Mouse (Mus musculus): ENCODE measurements around the gene Nupr1. TPM values are rescaled to one million over a fixed set of nuclear protein-coding genes. Genes with fewer than 3 reads are reported as not detected.
A peak's percentile ranks its signal among the peaks of the same experiment; 100 is the strongest.

The Nupr1 gene
- polyA plus RNA-seq, 1 experiment from 2014 or later, result 182 TPM

- H3K27ac ChIP-seq (replicated peaks), result peak overlapping the region; percentile 65
Measured at GRCm38 (mm10) chr7:126625807-126626600, 4.7 kb downstream of the Nupr1 start.

GRCm38 (mm10) chr7:126625369-126625768 lies 5.3 kb downstream of the Nupr1 start:
- ATAC-seq (ENCODE audit: low FRiP score, low TSS enrichment), result peak; percentile 90
- Histone ChIP-seq H3K27ac (replicated peaks) (peak overlapping the region; percentile 65), H3K4me1 (replicated peaks; ENCODE audit: control insufficient read depth, insufficient read depth) (no peaks in the 10 kb centered on the region; the same call in 1 of the 2 replicates), H3K9ac (ENCODE audit: low read length) (0 out of 2 replicates have a peak overlapping the region, but pooled peaks have one; percentile 13), H3K4me3 (ENCODE audit: low read depth, low read length) (peak overlapping the region; percentile 19), H3K36me3 (ENCODE audit: control insufficient read depth, insufficient read depth, low read length) (no peaks in the 10 kb centered on the region), H3K9me3 (ENCODE audit: control insufficient read depth, low read length) (no peaks in the 10 kb centered on the region), H3K27me3 (ENCODE audit: control insufficient read depth, insufficient read depth, low read length) (no peaks in the 10 kb centered on the region), H3K4me2 (replicated peaks; ENCODE audit: low read depth) (peak overlapping the region; percentile 33)
- 16% methylated on average over 6 of the region's 6 CpGs for WGBS
- DNase-seq (ENCODE audit: low spot score), result peak; percentile 72
- TF ChIP-seq EP300 (optimal IDR thresholded peaks at IDR 0.05), result no peak

More at GRCm38 (mm10) chr7:126625807-126626600, 4.7 kb downstream of the Nupr1 start:
- Histone ChIP-seq H3K36me3 (ENCODE audit: control insufficient read depth, insufficient read depth, low read length) (no peaks in the 10 kb centered on the region), H3K4me1 (replicated peaks; ENCODE audit: control insufficient read depth, insufficient read depth) (no peaks in the 10 kb centered on the region; the same call in 1 of the 2 replicates), H3K9ac (ENCODE audit: low read length) (no peak overlapping the region), H3K4me3 (ENCODE audit: low read depth, low read length) (no peak overlapping the region), H3K9me3 (ENCODE audit: control insufficient read depth, low read length) (no peaks in the 10 kb centered on the region), H3K27me3 (ENCODE audit: control insufficient read depth, insufficient read depth, low read length) (no peaks in the 10 kb centered on the region), H3K4me2 (replicated peaks; ENCODE audit: low read depth) (peak overlapping the region; percentile 33; the same call in 1 of the 2 replicates)
- WGBS, result 65% methylated on average over 3 of the region's 3 CpGs
- no peak for TF ChIP-seq EP300 (optimal IDR thresholded peaks at IDR 0.05)
- TF ChIP-seq CTCF (IDR thresholded peaks at IDR 0.05; ENCODE audit: low read depth), result no peak
- no peak for ATAC-seq (ENCODE audit: low FRiP score, low TSS enrichment)
- DNase-seq (ENCODE audit: low spot score), result no peak

GRCm38 (mm10) chr7:126624774-126625173 lies 5.9 kb downstream of the Nupr1 start:
- DNase-seq (ENCODE audit: low spot score) (no peak), ATAC-seq (ENCODE audit: low FRiP score, low TSS enrichment) (no peak)
- Histone ChIP-seq H3K9me3 (ENCODE audit: control insufficient read depth, low read length) (no peaks in the 10 kb centered on the region), H3K4me1 (replicated peaks; ENCODE audit: control insufficient read depth, insufficient read depth) (no peaks in the 10 kb centered on the region; the same call in 1 of the 2 replicates), H3K36me3 (ENCODE audit: control insufficient read depth, insufficient read depth, low read length) (no peaks in the 10 kb centered on the region), H3K4me2 (replicated peaks; ENCODE audit: low read depth) (peak overlapping the region; percentile 33), H3K4me3 (ENCODE audit: low read depth, low read length) (peak overlapping the region; percentile 19), H3K27ac (replicated peaks) (peak overlapping the region; percentile 65), H3K27me3 (ENCODE audit: control insufficient read depth, insufficient read depth, low read length) (no peaks in the 10 kb centered on the region), H3K9ac (ENCODE audit: low read length) (no peak overlapping the region)
- 58% methylated on average over 16 of the region's 16 CpGs for WGBS
- TF ChIP-seq EP300 (optimal IDR thresholded peaks at IDR 0.05) (no peak), CTCF (IDR thresholded peaks at IDR 0.05; ENCODE audit: low read depth) (no peak)

GRCm38 (mm10) chr7:126623381-126623780 lies 7.3 kb downstream of the Nupr1 start:
- DNase-seq (ENCODE audit: low spot score) (no peak), ATAC-seq (ENCODE audit: low FRiP score, low TSS enrichment) (no peak)
- TF ChIP-seq EP300 (optimal IDR thresholded peaks at IDR 0.05) (no peak), CTCF (IDR thresholded peaks at IDR 0.05; ENCODE audit: low read depth) (no peak)
- Histone ChIP-seq H3K36me3 (ENCODE audit: control insufficient read depth, insufficient read depth, low read length) (no peaks in the 10 kb centered on the region), H3K4me2 (replicated peaks; ENCODE audit: low read depth) (no peak overlapping the region), H3K27me3 (ENCODE audit: control insufficient read depth, insufficient read depth, low read length) (no peaks in the 10 kb centered on the region), H3K4me3 (ENCODE audit: low read depth, low read length) (no peak overlapping the region), H3K9ac (ENCODE audit: low read length) (no peak overlapping the region), H3K27ac (replicated peaks) (no peak overlapping the region), H3K9me3 (ENCODE audit: control insufficient read depth, low read length) (no peaks in the 10 kb centered on the region), H3K4me1 (replicated peaks; ENCODE audit: control insufficient read depth, insufficient read depth) (no peaks in the 10 kb centered on the region; the same call in 1 of the 2 replicates)
- WGBS, result 84% methylated on average over 1 of the region's 1 CpGs

GRCm38 (mm10) chr7:126621452-126622359 lies 9.0 kb downstream of the Nupr1 start:
- Histone ChIP-seq H3K9me3 (ENCODE audit: control insufficient read depth, low read length) (no peaks in the 10 kb centered on the region), H3K9ac (ENCODE audit: low read length) (no peak overlapping the region), H3K4me1 (replicated peaks; ENCODE audit: control insufficient read depth, insufficient read depth) (no peaks in the 10 kb centered on the region; the same call in 1 of the 2 replicates), H3K4me2 (replicated peaks; ENCODE audit: low read depth) (no peak overlapping the region), H3K27me3 (ENCODE audit: control insufficient read depth, insufficient read depth, low read length) (no peaks in the 10 kb centered on the region), H3K36me3 (ENCODE audit: control insufficient read depth, insufficient read depth, low read length) (no peaks in the 10 kb centered on the region), H3K4me3 (ENCODE audit: low read depth, low read length) (no peak overlapping the region), H3K27ac (replicated peaks) (no peak overlapping the region)
- DNase-seq (ENCODE audit: low spot score) (no peak), ATAC-seq (ENCODE audit: low FRiP score, low TSS enrichment) (no peak)
- 64% methylated on average over 9 of the region's 9 CpGs for WGBS
- TF ChIP-seq CTCF (IDR thresholded peaks at IDR 0.05; ENCODE audit: low read depth), result no peak
- TF ChIP-seq EP300 (optimal IDR thresholded peaks at IDR 0.05), result no peak
